Mouse (Mus musculus) lung, adult 18-20 months (tissue): Measurements from ENCODE around the gene Abca5.
A peak's percentile ranks its signal among the peaks of the same experiment; 100 is the strongest.
"Not testable (repeated sequence)": the region's sequence is repeated elsewhere in the genome, so short reads cannot be mapped to it uniquely, and the experiment has no call there.

Experiments
- DNase-seq, 2 experiments: peaks; one replicate each; pipeline ENCODE4 v3.0.0; 2022; ENCODE audit warnings: mixed read lengths in 2 of 2

The Abca5 gene

GRCm38 (mm10) chr11:110337289-110338245 lies at the start of gene Abca5:
Gene Abca5 (minus strand): TSS chr11:110337716.
- DNase-seq: peak; percentile 77 to 79

GRCm38 (mm10) chr11:110385487-110385886 lies 48.0 kb upstream of the Abca5 start:
- DNase-seq: no peak

GRCm38 (mm10) chr11:110380310-110380668 lies 42.8 kb upstream of the Abca5 start:
- DNase-seq: no peak

GRCm38 (mm10) chr11:110379661-110380309 lies 42.3 kb upstream of the Abca5 start:
- peak; percentile 73 to 83 for DNase-seq

- DNase-seq: no peak
These were observed 36.5 kb upstream of the Abca5 start for GRCm38 (mm10) chr11:110374036-110374435.

- DNase-seq: no peak
These were observed 34.9 kb upstream of the Abca5 start for GRCm38 (mm10) chr11:110372266-110372954.

- no peak for DNase-seq
These were observed 34.3 kb upstream of the Abca5 start for GRCm38 (mm10) chr11:110371827-110372226.

- DNase-seq: peak in 1 of 2 experiments; percentile 39
These were observed 31.9 kb upstream of the Abca5 start for GRCm38 (mm10) chr11:110369312-110370019.

- DNase-seq: peak; percentile 26 to 60
These were observed 30.1 kb upstream of the Abca5 start for GRCm38 (mm10) chr11:110367638-110368037.

- no peak for DNase-seq
These were observed 29.4 kb upstream of the Abca5 start for GRCm38 (mm10) chr11:110366902-110367301.

GRCm38 (mm10) chr11:110365016-110365415 lies 27.5 kb upstream of the Abca5 start:
- peak; percentile 34 to 48 for DNase-seq

GRCm38 (mm10) chr11:110357756-110358551 lies 20.4 kb upstream of the Abca5 start:
- peak; percentile 32 to 45 for DNase-seq

GRCm38 (mm10) chr11:110355131-110355530 lies 17.6 kb upstream of the Abca5 start:
- DNase-seq: not testable (repeated sequence)

- DNase-seq: no peak
These were observed 16.7 kb upstream of the Abca5 start for GRCm38 (mm10) chr11:110354261-110354660.

GRCm38 (mm10) chr11:110348170-110348569 lies 10.7 kb upstream of the Abca5 start:
- DNase-seq: no peak

GRCm38 (mm10) chr11:110347768-110348167 lies 10.3 kb upstream of the Abca5 start:
- no peak for DNase-seq

GRCm38 (mm10) chr11:110336814-110337288 lies 665 bp downstream of the Abca5 start:
- peak; percentile 18 to 37 for DNase-seq

GRCm38 (mm10) chr11:110330093-110330492 lies 7.4 kb downstream of the Abca5 start:
- no peak for DNase-seq

GRCm38 (mm10) chr11:110322266-110322665 lies 15.2 kb downstream of the Abca5 start:
- no peak for DNase-seq

- DNase-seq: no peak
These were observed 30.9 kb downstream of the Abca5 start for GRCm38 (mm10) chr11:110306475-110307168.

GRCm38 (mm10) chr11:110303411-110303810 lies 34.1 kb downstream of the Abca5 start:
- DNase-seq: no peak
